Mouse (Mus musculus): ENCODE data around the gene Ssu2. TPM values are rescaled to one million over a fixed set of nuclear protein-coding genes. Genes with fewer than 3 reads are reported as not detected.

Ssu2 gene
- total and polyA plus RNA-seq, 2 experiments from 2014 or later, result 0.33 to 0.99 TPM

DNA sequence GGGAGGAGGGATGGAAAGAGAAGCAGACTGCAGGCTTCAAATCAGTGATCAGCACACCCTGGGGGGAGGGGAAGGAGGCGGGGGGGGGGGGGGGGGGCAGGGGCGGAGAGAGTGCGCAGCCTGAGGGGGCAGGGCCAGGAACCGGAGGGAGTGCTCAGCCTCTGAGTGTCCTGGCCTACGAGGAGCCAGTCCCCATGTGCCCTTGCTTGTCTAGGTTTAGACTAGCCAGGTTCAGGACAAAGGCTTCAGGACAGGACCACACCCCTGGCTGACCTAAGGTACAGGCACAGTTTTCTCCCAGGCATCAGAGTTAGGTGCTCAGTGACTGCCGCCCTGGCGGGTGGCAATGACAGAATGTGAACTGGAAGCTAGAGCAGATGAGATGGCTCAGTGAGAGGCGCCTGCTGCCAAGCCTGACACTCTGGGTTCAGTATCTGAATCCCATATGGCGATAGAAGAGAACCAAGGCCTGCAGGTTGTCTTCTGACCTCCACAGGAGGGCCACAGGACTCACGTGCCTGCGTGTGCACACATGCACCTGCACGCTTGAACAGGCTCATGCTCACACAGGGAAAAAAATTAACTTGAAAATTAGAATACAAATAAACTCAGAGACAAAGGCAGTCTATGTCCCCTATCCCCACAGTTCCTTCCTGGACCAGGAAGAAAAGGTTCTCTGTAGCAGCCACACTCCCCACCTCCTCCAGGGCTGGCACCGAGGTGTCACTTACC, 12.0 kb downstream of the Ssu2 start:
- H3K27me3 ChIP-seq (ENCODE audit: insufficient read depth, low read length), result no peaks in the 10 kb centered on the region
- H3K4me2 ChIP-seq (ENCODE audit: low read depth, low read length), result no peak overlapping the region
- H3K4me1 ChIP-seq (ENCODE audit: insufficient read depth, low read length), result no peaks in the 10 kb centered on the region
- H3K4me3 ChIP-seq (ENCODE audit: low read length), result no peak overlapping the region
- ATAC-seq, result no peak
- no peaks in the 10 kb centered on the region for H3K9me3 ChIP-seq (ENCODE audit: low read length)
- H3K9ac ChIP-seq (replicated peaks; ENCODE audit: low read length), result no peak overlapping the region
- H3K36me3 ChIP-seq (ENCODE audit: insufficient read depth, low read length), result no peaks in the 10 kb centered on the region
- no peak for TF ChIP-seq CTCF (IDR thresholded peaks at IDR 0.05; ENCODE audit: low read depth)
- WGBS, result 65% methylated on average over 10 of the region's 13 CpGs
- no peak overlapping the region for H3K27ac ChIP-seq
- no peak for DNase-seq (ENCODE audit: low spot score)

DNA sequence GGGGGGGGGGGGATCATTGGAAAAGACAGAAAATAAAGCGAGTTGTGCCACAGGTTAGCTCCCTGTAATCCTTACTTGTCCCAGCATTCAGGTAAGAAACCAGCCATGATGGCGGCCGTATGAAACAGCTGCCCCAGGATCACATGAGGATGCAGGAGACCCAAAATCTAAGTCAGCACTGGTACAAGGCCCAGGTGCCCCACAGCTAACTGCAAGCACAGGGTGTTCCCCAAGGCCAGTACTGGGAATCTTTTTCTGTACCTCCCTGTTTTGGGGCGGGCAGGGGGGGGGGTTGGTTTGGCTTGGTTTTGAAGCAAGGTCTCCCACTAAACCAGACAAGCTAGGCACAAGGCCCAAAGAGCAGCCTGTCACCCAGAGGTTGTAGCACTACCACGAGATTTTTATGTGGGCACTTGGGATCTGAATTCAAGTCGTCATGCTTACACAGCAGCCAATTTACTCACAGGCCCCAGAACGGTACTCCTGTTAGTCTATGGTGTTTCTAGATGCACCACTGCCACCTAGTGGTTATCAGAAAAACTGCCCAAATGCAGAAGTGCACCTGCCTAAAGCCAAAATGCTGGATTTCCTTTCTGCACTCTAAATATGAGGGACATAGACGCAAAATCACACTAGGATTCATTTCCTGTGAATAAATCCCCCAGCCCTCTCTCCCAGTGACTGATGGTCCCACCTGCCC, 13.8 kb downstream of the Ssu2 start:
- no peaks in the 10 kb centered on the region for H3K4me1 ChIP-seq (ENCODE audit: insufficient read depth, low read length)
- no peak overlapping the region for H3K4me2 ChIP-seq (ENCODE audit: low read depth, low read length)
- no peak overlapping the region for H3K27ac ChIP-seq
- H3K9me3 ChIP-seq (ENCODE audit: low read length), result no peaks in the 10 kb centered on the region
- 42% methylated on average over 8 of the region's 8 CpGs for WGBS
- H3K9ac ChIP-seq (replicated peaks; ENCODE audit: low read length), result no peak overlapping the region
- no peak overlapping the region for H3K4me3 ChIP-seq (ENCODE audit: low read length)
- peak; percentile 90 for TF ChIP-seq CTCF (IDR thresholded peaks at IDR 0.05; ENCODE audit: low read depth)
- ATAC-seq, result peak; percentile 34; the same call in 1 of the 2 replicates
- H3K27me3 ChIP-seq (ENCODE audit: insufficient read depth, low read length), result no peaks in the 10 kb centered on the region
- peak; percentile 80 for DNase-seq (ENCODE audit: low spot score)
- H3K36me3 ChIP-seq (ENCODE audit: insufficient read depth, low read length), result no peaks in the 10 kb centered on the region

DNA sequence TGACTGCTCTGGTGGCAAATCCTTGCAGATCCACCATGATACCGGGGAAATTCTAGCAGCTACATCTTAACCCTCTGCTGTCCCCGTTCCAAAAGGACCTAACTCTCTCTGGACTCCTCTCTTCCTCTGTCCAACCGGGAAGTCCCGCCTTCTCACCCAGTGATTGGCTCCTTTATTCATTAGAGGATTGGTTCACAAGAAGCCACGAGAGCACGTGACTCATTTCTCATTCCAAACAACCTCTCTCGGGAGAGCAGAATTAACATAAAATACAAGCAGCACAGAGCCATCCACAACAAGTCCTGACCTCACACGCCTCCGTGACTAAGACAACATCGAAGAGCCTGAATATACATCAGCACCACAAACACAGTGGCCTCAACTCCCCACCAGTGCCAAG, 22.5 kb downstream of the Ssu2 start:
- ATAC-seq (no peak), DNase-seq (ENCODE audit: low spot score) (no peak)
- H3K27ac ChIP-seq, result no peak overlapping the region
- whole genome bisulfite sequencing, result 77% methylated on average over 10 of the region's 10 CpGs
- no peak overlapping the region for H3K4me3 ChIP-seq (ENCODE audit: low read length)
- H3K36me3 ChIP-seq (ENCODE audit: insufficient read depth, low read length), result no peaks in the 10 kb centered on the region
- no peaks in the 10 kb centered on the region for H3K9me3 ChIP-seq (ENCODE audit: low read length)
- no peak overlapping the region for H3K9ac ChIP-seq (replicated peaks; ENCODE audit: low read length)
- no peak for TF ChIP-seq CTCF (IDR thresholded peaks at IDR 0.05; ENCODE audit: low read depth)
- no peaks in the 10 kb centered on the region for H3K27me3 ChIP-seq (ENCODE audit: insufficient read depth, low read length)
- no peaks in the 10 kb centered on the region for H3K4me1 ChIP-seq (ENCODE audit: insufficient read depth, low read length)
- H3K4me2 ChIP-seq (ENCODE audit: low read depth, low read length), result no peak overlapping the region

DNA sequence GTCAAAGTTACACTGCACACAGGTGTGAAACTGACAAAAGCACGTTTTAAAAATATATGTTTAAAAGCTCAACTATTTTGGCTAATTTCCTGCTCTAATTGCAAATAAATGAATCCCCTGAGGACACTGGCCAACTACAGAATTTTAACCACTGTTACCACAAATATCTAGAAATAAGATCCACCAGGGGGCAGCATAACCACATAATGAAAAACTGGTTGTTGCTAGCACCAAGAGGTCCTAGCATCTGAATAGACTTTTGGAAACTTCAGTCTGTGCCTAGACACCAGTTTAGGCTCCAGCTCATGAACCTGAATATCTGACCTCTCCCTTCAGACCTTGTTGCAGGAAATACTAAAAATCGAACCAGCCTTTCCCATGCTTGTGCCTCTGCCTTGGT, 23.2 kb downstream of the Ssu2 start:
- no peaks in the 10 kb centered on the region for H3K27me3 ChIP-seq (ENCODE audit: insufficient read depth, low read length)
- WGBS, result 43% methylated on average over 2 of the region's 2 CpGs
- no peak overlapping the region for H3K9ac ChIP-seq (replicated peaks; ENCODE audit: low read length)
- no peaks in the 10 kb centered on the region for H3K9me3 ChIP-seq (ENCODE audit: low read length)
- ATAC-seq (no peak), DNase-seq (ENCODE audit: low spot score) (peak; percentile 86)
- no peak overlapping the region for H3K4me2 ChIP-seq (ENCODE audit: low read depth, low read length)
- peak; percentile 74 for TF ChIP-seq CTCF (IDR thresholded peaks at IDR 0.05; ENCODE audit: low read depth)
- no peak overlapping the region for H3K27ac ChIP-seq
- no peaks in the 10 kb centered on the region for H3K36me3 ChIP-seq (ENCODE audit: insufficient read depth, low read length)
- no peak overlapping the region for H3K4me3 ChIP-seq (ENCODE audit: low read length)
- no peaks in the 10 kb centered on the region for H3K4me1 ChIP-seq (ENCODE audit: insufficient read depth, low read length)

DNA sequence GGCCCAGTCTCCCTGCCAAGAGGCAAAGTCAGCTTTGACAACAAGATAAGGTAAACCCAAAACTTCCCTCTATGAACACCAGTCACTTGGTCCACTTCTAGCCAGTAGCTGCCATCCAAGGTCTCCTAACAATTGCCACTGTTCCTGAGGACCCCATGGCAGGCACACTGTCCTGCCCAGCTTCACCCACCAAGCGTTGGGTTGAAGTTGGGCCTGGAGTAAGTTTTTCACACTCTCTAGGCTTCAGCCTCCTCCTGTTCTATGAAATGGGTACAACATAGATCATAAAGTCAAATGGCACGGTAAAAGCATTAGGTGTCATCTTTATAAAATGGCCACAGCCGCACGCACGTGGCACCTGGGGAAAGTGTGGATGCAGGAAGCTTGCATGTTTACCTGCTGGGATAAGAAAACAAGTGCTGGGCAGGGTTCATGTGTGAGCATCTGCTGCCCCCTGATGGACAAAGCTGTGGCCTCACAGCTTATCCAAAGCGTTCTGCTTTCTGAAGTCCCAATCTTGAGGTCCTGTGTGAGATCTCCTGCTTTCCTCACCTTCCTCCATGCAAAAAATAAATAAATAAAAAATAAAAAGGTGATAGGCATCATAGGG, 25.4 kb downstream of the Ssu2 start:
- Histone ChIP-seq H3K27me3 (ENCODE audit: insufficient read depth, low read length) (no peaks in the 10 kb centered on the region), H3K4me1 (ENCODE audit: insufficient read depth, low read length) (no peaks in the 10 kb centered on the region), H3K4me2 (ENCODE audit: low read depth, low read length) (no peak overlapping the region), H3K4me3 (ENCODE audit: low read length) (no peak overlapping the region), H3K36me3 (ENCODE audit: insufficient read depth, low read length) (no peaks in the 10 kb centered on the region), H3K9ac (replicated peaks; ENCODE audit: low read length) (no peak overlapping the region), H3K9me3 (ENCODE audit: low read length) (no peaks in the 10 kb centered on the region), H3K27ac (no peak overlapping the region)
- ATAC-seq (peak; percentile 77), DNase-seq (ENCODE audit: low spot score) (peak; percentile 88)
- peak; percentile 93 for TF ChIP-seq CTCF (IDR thresholded peaks at IDR 0.05; ENCODE audit: low read depth)
- WGBS, result 39% methylated on average over 6 of the region's 6 CpGs

DNA sequence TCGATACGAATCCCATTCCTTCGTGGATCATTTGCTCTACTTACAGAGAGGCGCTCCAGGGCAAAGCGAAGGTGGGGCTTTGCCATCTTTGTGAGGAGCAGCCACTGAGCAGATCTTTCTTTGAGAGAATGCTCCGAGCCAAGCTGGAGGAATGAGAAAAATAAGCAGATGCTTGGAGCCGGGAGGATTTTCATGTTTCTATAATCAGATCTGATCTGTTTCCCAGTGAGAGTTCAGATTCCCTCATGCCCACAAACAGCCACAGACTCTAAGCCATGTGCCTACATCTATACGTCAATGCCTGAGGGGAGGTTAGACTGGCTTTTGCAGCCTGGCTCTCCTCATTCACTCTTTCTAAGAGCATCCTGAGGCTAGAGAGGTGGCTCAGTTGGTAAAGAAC, 27.1 kb downstream of the Ssu2 start:
- H3K36me3 ChIP-seq (ENCODE audit: insufficient read depth, low read length), result no peaks in the 10 kb centered on the region
- H3K27ac ChIP-seq, result no peak overlapping the region
- H3K27me3 ChIP-seq (ENCODE audit: insufficient read depth, low read length), result no peaks in the 10 kb centered on the region
- no peak for ATAC-seq
- 67% methylated on average over 8 of the region's 8 CpGs for WGBS
- no peaks in the 10 kb centered on the region for H3K9me3 ChIP-seq (ENCODE audit: low read length)
- no peaks in the 10 kb centered on the region for H3K4me1 ChIP-seq (ENCODE audit: insufficient read depth, low read length)
- H3K4me2 ChIP-seq (ENCODE audit: low read depth, low read length), result 0 out of 2 replicates have a peak overlapping the region, but pooled peaks have one; percentile 5
- H3K4me3 ChIP-seq (ENCODE audit: low read length), result no peak overlapping the region
- no peak for TF ChIP-seq CTCF (IDR thresholded peaks at IDR 0.05; ENCODE audit: low read depth)
- no peak for DNase-seq (ENCODE audit: low spot score)
- H3K9ac ChIP-seq (replicated peaks; ENCODE audit: low read length), result no peak overlapping the region
